Mouse (Mus musculus) brain, embryonic 14.5 days (tissue): ENCODE data around the gene Exph5. TPM values are rescaled to one million over a fixed set of nuclear protein-coding genes. Genes with fewer than 3 reads are reported as not detected.

Experiments used
- DNase-seq: peaks from one replicate; pipeline ENCODE4 v3.0.0-alpha.2; 2011; ENCODE audit warnings: low read depth
- CTCF ChIP-seq: fragments of 200-500 bp; IDR thresholded peaks from 2 replicates; pipeline ENCODE4 v1.5.1; 2012; ENCODE audit warnings: inconsistent platforms, mild to moderate bottlenecking, moderate library complexity, borderline replicate concordance; ENCODE audit not compliant: insufficient read depth, insufficient read length; ENCODE audit errors: extremely low read depth
- POLR2A ChIP-seq: fragments of 200-500 bp; IDR thresholded peaks from 2 replicates; pipeline ENCODE4 v1.6.1; 2012; ENCODE audit warnings: mild to moderate bottlenecking, inconsistent platforms, borderline replicate concordance; ENCODE audit not compliant: poor library complexity, insufficient read depth, insufficient read length, severe bottlenecking; ENCODE audit errors: extremely low read depth
- polyA plus RNA-seq: library from polyadenylated mRNA; depleted of rRNA; stranded (reverse); fragments of >200 nt; gene quantifications from 2 replicates; pipeline ENCODE4 v1.2.3, GENCODE M21; 2012

The Exph5 gene
- polyA plus RNA-seq, 1 experiment, result 0.23 TPM

GRCm38 (mm10) chr9:53323419-53324251 is 22.2 kb downstream of the Exph5 start:
- no peak for TF ChIP-seq CTCF
- no peak for TF ChIP-seq POLR2A
- peak; percentile 32 for DNase-seq

GRCm38 (mm10) chr9:53325363-53326090 is 24.1 kb downstream of the Exph5 start:
- DNase-seq, result no peak
- TF ChIP-seq POLR2A (no peak), CTCF (no peak)

GRCm38 (mm10) chr9:53328203-53328602 is 26.7 kb downstream of the Exph5 start:
- TF ChIP-seq POLR2A (no peak), CTCF (no peak)
- DNase-seq, result no peak

GRCm38 (mm10) chr9:53329301-53330206 is 28.1 kb downstream of the Exph5 start:
- no peak for DNase-seq
- no peak for TF ChIP-seq POLR2A

DNA sequence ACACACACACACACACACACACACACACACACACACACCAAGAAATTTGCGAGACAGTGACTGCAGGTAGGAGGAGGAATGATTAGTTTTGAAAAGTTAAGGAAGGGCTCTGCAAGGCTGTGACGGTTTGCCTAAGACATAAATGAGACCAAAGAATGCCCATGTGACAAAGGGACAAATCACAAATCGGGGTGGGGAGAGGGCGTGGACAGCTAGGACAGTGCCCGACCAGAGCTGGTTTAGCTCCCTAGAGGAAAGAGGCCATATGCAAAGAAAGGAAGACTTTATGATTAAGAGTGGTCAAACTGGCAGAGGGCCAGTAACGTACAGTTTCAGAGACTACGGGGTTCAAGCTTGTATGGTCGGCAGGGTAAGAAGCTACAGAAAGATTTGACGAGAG is 28.8 kb downstream of the Exph5 start:
- no peak for DNase-seq
- TF ChIP-seq POLR2A (no peak), CTCF (no peak)

DNA sequence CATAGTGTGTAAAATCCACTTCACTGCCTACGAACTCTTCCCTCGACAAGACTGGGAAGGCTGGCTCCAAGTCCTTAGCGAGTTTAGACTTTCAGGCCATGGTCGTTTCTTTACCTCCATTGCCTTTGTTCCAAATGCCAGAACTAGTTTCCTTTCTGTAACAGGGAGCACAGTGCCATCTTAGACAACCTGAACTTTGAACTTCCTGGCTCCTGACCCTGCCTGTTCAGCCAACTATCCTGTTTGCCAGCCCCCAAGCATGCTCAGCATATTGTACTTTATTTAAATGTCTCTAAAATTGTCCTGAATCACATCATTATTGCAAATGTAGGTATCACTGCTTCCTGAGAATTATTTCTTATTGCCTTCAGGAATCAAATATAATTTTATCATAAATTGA is 32.0 kb downstream of the Exph5 start:
- DNase-seq, result no peak
- TF ChIP-seq POLR2A (no peak), CTCF (no peak)

- no peak for DNase-seq
- TF ChIP-seq POLR2A (no peak), CTCF (no peak)
Observed at GRCm38 (mm10) chr9:53335131-53335530, 33.7 kb downstream of the Exph5 start.

- TF ChIP-seq CTCF (no peak), POLR2A (no peak)
- DNase-seq, result no peak
Observed at GRCm38 (mm10) chr9:53339603-53340002, 38.1 kb downstream of the Exph5 start.

GRCm38 (mm10) chr9:53340328-53340916 is 39.0 kb downstream of the Exph5 start:
- TF ChIP-seq POLR2A (no peak), CTCF (no peak)
- no peak for DNase-seq

DNA sequence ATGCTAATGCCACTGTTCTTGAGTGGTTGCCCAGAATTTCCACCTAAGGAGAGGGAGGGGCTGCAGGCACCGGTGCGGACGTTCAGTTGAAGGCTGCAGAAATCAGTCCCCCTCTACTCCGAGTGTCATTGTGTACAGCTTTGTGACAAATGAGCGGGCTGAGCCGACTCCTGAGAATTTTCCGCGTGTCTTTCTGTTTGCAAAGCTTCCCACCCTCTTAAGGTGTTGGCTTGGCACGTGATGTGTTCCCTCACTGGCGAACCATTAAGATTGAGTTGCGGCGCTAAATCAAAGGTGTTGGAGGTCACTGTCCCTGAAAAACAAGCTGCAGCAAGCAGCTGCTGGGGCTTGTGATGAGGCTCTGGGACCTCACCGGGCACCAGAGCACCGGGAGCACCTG is 39.5 kb downstream of the Exph5 start:
- TF ChIP-seq CTCF (no peak), POLR2A (no peak)
- peak; percentile 54 for DNase-seq

- TF ChIP-seq POLR2A (no peak), CTCF (no peak)
- DNase-seq, result no peak
Observed at GRCm38 (mm10) chr9:53341981-53342380, 40.5 kb downstream of the Exph5 start.

DNA sequence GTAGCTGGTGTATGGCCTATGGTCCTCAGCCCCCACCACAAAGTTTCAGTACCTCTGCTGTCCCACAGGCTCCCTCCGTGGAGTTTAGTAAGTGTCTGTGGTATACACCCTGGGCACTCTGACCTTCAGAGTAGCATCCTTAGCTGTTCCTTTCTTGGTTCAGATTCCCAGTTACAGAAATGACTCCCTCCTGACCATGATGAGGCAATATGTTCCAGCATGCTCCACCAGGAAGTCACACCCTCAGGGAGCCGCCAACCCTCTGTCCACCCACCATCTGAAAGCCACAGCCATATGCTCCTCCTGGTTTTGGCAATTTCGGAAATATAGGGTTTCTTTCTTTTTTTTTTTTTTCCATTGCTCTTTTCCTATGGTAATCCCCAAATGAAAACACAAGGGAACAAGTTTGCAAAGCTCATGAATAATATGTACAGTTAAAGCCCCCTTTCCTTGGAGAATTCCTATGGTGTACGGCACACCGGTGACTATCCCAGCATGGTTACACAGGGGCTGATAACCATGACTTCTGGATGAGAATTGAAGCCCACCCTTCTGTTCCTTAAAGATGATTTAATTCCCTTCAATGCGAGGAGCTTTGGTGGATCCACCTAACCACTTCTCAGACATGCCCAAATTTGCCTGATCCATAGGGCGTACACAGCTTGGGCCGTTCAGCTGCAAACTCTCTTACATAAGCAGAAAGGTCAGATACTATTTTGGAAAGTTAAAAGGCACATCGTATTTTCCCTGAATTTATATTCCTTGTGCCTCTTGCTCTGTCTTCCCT is 43.4 kb downstream of the Exph5 start:
- no peak for DNase-seq
- TF ChIP-seq POLR2A (no peak), CTCF (no peak)
